Mouse (Mus musculus): Measurements from ENCODE around the gene Chpf. TPM values are rescaled to one million over a fixed set of nuclear protein-coding genes. Genes with fewer than 3 reads are reported as not detected.

The Chpf gene
- polyA plus RNA-seq, 1 experiment from 2014 or later: 23.9 TPM

GRCm38 (mm10) chr1:75456746-75457564 is 22.2 kb downstream of the Chpf start:
- Histone ChIP-seq H3K27me3 (ENCODE audit: control insufficient read depth, insufficient read depth, low read length) (peaks cover 50% of the 10 kb centered on the region), H3K9ac (ENCODE audit: low read length) (no peak overlapping the region), H3K9me3 (replicated peaks; ENCODE audit: control insufficient read depth, low read length) (no peaks in the 10 kb centered on the region), H3K36me3 (ENCODE audit: control insufficient read depth, insufficient read depth) (no peaks in the 10 kb centered on the region), H3K4me3 (ENCODE audit: low read length) (no peak overlapping the region), H3K4me2 (ENCODE audit: low read depth, low read length) (no peak overlapping the region), H3K4me1 (ENCODE audit: control insufficient read depth, insufficient read depth, low read length) (peaks cover 11% of the 10 kb centered on the region), H3K27ac (ENCODE audit: low read length) (no peak overlapping the region)
- WGBS: 18% methylated on average over 13 of the region's 14 CpGs
- no peak for ATAC-seq (replicated peaks; ENCODE audit: extremely low read depth, insufficient read depth, low FRiP score)

- Histone ChIP-seq H3K4me3 (ENCODE audit: low read length) (no peak overlapping the region), H3K27ac (ENCODE audit: low read length) (no peak overlapping the region), H3K9ac (ENCODE audit: low read length) (no peak overlapping the region), H3K36me3 (ENCODE audit: control insufficient read depth, insufficient read depth) (no peaks in the 10 kb centered on the region), H3K27me3 (ENCODE audit: control insufficient read depth, insufficient read depth, low read length) (peaks cover 58% of the 10 kb centered on the region), H3K4me1 (ENCODE audit: control insufficient read depth, insufficient read depth, low read length) (peaks cover 12% of the 10 kb centered on the region), H3K4me2 (ENCODE audit: low read depth, low read length) (no peak overlapping the region), H3K9me3 (replicated peaks; ENCODE audit: control insufficient read depth, low read length) (no peaks in the 10 kb centered on the region)
- WGBS: 54% methylated on average over 5 of the region's 5 CpGs
- ATAC-seq (replicated peaks; ENCODE audit: extremely low read depth, insufficient read depth, low FRiP score): no peak
These were observed 23.2 kb downstream of the Chpf start for GRCm38 (mm10) chr1:75455948-75456347.

DNA sequence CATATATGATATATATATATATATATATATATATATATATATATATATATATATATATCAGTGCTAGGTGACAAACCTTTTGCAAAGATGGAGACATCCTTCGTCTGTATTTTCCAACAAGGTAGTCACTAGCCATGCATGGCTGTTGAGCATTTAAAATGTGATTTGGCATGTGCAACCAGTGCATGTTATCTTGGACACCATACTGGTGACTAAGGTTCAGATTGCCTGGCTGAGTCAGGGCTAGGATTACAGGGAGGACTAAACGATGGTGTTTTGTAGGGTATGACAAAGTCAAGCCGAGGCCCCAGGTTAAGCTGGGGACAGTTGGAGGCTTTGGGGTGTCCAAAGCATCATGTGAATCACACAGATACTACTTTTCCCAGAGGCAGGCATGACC is 23.7 kb downstream of the Chpf start:
- no peak overlapping the region for H3K9ac ChIP-seq (ENCODE audit: low read length)
- peaks cover 17% of the 10 kb centered on the region for H3K4me1 ChIP-seq (ENCODE audit: control insufficient read depth, insufficient read depth, low read length)
- no peak overlapping the region for H3K4me3 ChIP-seq (ENCODE audit: low read length)
- H3K27ac ChIP-seq (ENCODE audit: low read length): no peak overlapping the region
- 64% methylated on average over 3 of the region's 3 CpGs for WGBS
- H3K9me3 ChIP-seq (replicated peaks; ENCODE audit: control insufficient read depth, low read length): no peaks in the 10 kb centered on the region
- no peak for ATAC-seq (replicated peaks; ENCODE audit: extremely low read depth, insufficient read depth, low FRiP score)
- H3K4me2 ChIP-seq (ENCODE audit: low read depth, low read length): no peak overlapping the region
- H3K27me3 ChIP-seq (ENCODE audit: control insufficient read depth, insufficient read depth, low read length): peaks cover 63% of the 10 kb centered on the region
- no peaks in the 10 kb centered on the region for H3K36me3 ChIP-seq (ENCODE audit: control insufficient read depth, insufficient read depth)

DNA sequence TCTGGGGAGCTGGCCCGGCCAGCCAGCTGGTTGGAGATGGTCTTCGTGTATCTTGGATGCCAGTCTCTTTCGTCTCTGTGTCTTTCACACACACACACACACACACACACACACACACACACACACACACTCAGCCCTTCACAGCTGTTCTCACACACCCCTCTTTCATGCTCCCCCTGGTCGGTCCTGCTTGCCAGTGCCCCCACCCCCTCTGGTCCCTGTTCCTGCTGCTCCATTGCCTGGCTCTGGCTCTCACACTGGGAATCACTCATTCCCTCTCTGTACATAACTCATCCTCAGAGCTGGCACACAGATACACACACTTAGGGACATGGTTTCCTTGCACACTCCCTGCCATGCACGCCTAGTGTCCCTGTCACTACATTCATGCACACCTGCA is 27.2 kb downstream of the Chpf start:
- Histone ChIP-seq H3K4me1 (ENCODE audit: control insufficient read depth, insufficient read depth, low read length) (peaks cover 27% of the 10 kb centered on the region), H3K27ac (ENCODE audit: low read length) (no peak overlapping the region), H3K4me2 (ENCODE audit: low read depth, low read length) (no peak overlapping the region), H3K36me3 (ENCODE audit: control insufficient read depth, insufficient read depth) (no peaks in the 10 kb centered on the region), H3K9me3 (replicated peaks; ENCODE audit: control insufficient read depth, low read length) (no peaks in the 10 kb centered on the region), H3K4me3 (ENCODE audit: low read length) (no peak overlapping the region), H3K27me3 (ENCODE audit: control insufficient read depth, insufficient read depth, low read length) (peaks cover 85% of the 10 kb centered on the region), H3K9ac (ENCODE audit: low read length) (no peak overlapping the region)
- WGBS: 67% methylated on average over 5 of the region's 5 CpGs
- ATAC-seq (replicated peaks; ENCODE audit: extremely low read depth, insufficient read depth, low FRiP score): no peak

- H3K4me3 ChIP-seq (ENCODE audit: low read length): peak within 1 kb of the TSS; percentile 38
These were observed 28.6 kb downstream of the Chpf start, which contains the start of gene Asic4 for GRCm38 (mm10) chr1:75450314-75451005. Gene Asic4, plus strand, starts transcription at chr1:75450436.

GRCm38 (mm10) chr1:75449377-75450135 is 29.6 kb downstream of the Chpf start:
- Histone ChIP-seq H3K27me3 (ENCODE audit: control insufficient read depth, insufficient read depth, low read length) (peaks cover 84% of the 10 kb centered on the region), H3K4me3 (ENCODE audit: low read length) (no peak overlapping the region; the same call in 1 of the 2 replicates), H3K4me1 (ENCODE audit: control insufficient read depth, insufficient read depth, low read length) (peaks cover 51% of the 10 kb centered on the region), H3K36me3 (ENCODE audit: control insufficient read depth, insufficient read depth) (no peaks in the 10 kb centered on the region), H3K27ac (ENCODE audit: low read length) (no peak overlapping the region), H3K4me2 (ENCODE audit: low read depth, low read length) (no peak overlapping the region), H3K9me3 (replicated peaks; ENCODE audit: control insufficient read depth, low read length) (no peaks in the 10 kb centered on the region), H3K9ac (ENCODE audit: low read length) (no peak overlapping the region)
- ATAC-seq (replicated peaks; ENCODE audit: extremely low read depth, insufficient read depth, low FRiP score): no peak
- WGBS: 16% methylated on average over 8 of the region's 8 CpGs

More at GRCm38 (mm10) chr1:75450314-75451005, 28.6 kb downstream of the Chpf start, which contains the start of gene Asic4:
- Histone ChIP-seq H3K27ac (ENCODE audit: low read length) (no peak within 1 kb of the TSS), H3K4me2 (ENCODE audit: low read depth, low read length) (peak within 1 kb of the TSS; percentile 60), H3K9ac (ENCODE audit: low read length) (peak within 1 kb of the TSS; percentile 57; the same call in 1 of the 2 replicates), H3K36me3 (ENCODE audit: control insufficient read depth, insufficient read depth) (no peaks in the 10 kb centered on the region), H3K4me1 (ENCODE audit: control insufficient read depth, insufficient read depth, low read length) (peaks cover 42% of the 10 kb centered on the region), H3K9me3 (replicated peaks; ENCODE audit: control insufficient read depth, low read length) (no peaks in the 10 kb centered on the region), H3K27me3 (ENCODE audit: control insufficient read depth, insufficient read depth, low read length) (peaks cover 79% of the 10 kb centered on the region)
- ATAC-seq (replicated peaks; ENCODE audit: extremely low read depth, insufficient read depth, low FRiP score): no peak
- WGBS: 1% methylated on average over 35 of the region's 35 CpGs

GRCm38 (mm10) chr1:75448937-75449336 is 30.2 kb downstream of the Chpf start:
- Histone ChIP-seq H3K27me3 (ENCODE audit: control insufficient read depth, insufficient read depth, low read length) (peaks cover 82% of the 10 kb centered on the region), H3K4me3 (ENCODE audit: low read length) (no peak overlapping the region), H3K4me1 (ENCODE audit: control insufficient read depth, insufficient read depth, low read length) (peaks cover 51% of the 10 kb centered on the region), H3K9ac (ENCODE audit: low read length) (no peak overlapping the region), H3K4me2 (ENCODE audit: low read depth, low read length) (no peak overlapping the region), H3K36me3 (ENCODE audit: control insufficient read depth, insufficient read depth) (no peaks in the 10 kb centered on the region), H3K27ac (ENCODE audit: low read length) (no peak overlapping the region), H3K9me3 (replicated peaks; ENCODE audit: control insufficient read depth, low read length) (no peaks in the 10 kb centered on the region)
- 6% methylated on average over 13 of the region's 14 CpGs for WGBS
- no peak for ATAC-seq (replicated peaks; ENCODE audit: extremely low read depth, insufficient read depth, low FRiP score)

- no peak overlapping the region for H3K27ac ChIP-seq (ENCODE audit: low read length)
- peaks cover 75% of the 10 kb centered on the region for H3K27me3 ChIP-seq (ENCODE audit: control insufficient read depth, insufficient read depth, low read length)
- 2% methylated on average over 7 of the region's 7 CpGs for WGBS
- H3K4me2 ChIP-seq (ENCODE audit: low read depth, low read length): no peak overlapping the region
- H3K4me1 ChIP-seq (ENCODE audit: control insufficient read depth, insufficient read depth, low read length): peaks cover 51% of the 10 kb centered on the region
- H3K9me3 ChIP-seq (replicated peaks; ENCODE audit: control insufficient read depth, low read length): no peaks in the 10 kb centered on the region
- no peak overlapping the region; the same call in 1 of the 2 replicates for H3K9ac ChIP-seq (ENCODE audit: low read length)
- H3K36me3 ChIP-seq (ENCODE audit: control insufficient read depth, insufficient read depth): no peaks in the 10 kb centered on the region
- ATAC-seq (replicated peaks; ENCODE audit: extremely low read depth, insufficient read depth, low FRiP score): no peak
- no peak overlapping the region for H3K4me3 ChIP-seq (ENCODE audit: low read length)
These were observed 31.1 kb downstream of the Chpf start for GRCm38 (mm10) chr1:75448052-75448431.
